Mouse (Mus musculus) ES-E14 (cell line): ENCODE measurements around the gene Zfp629.

Experiments used
- CHD2 ChIP-seq: IDR thresholded peaks from 2 replicates; pipeline ENCODE4 v1.6.1; 2014; ENCODE audit warnings: mild to moderate bottlenecking, low read depth, low read length, inconsistent platforms
- HCFC1 ChIP-seq: IDR thresholded peaks from 2 replicates; pipeline ENCODE4 v1.6.1; 2012; ENCODE audit warnings: low read length, inconsistent platforms, borderline replicate concordance; ENCODE audit not compliant: insufficient read depth
- MAFK ChIP-seq: IDR thresholded peaks from 2 replicates; pipeline ENCODE4 v1.6.1; 2014; ENCODE audit warnings: mild to moderate bottlenecking, low read depth, low read length, inconsistent platforms; ENCODE audit not compliant: insufficient read depth
- ZC3H11A ChIP-seq: IDR thresholded peaks from 2 replicates; pipeline ENCODE4 v1.6.1; 2012; ENCODE audit warnings: low read depth, mild to moderate bottlenecking, inconsistent platforms, low read length, borderline replicate concordance
- ZNF384 ChIP-seq: IDR thresholded peaks from 2 replicates; pipeline ENCODE4 v1.6.1; 2012; ENCODE audit warnings: low read depth, low read length, inconsistent platforms

DNA sequence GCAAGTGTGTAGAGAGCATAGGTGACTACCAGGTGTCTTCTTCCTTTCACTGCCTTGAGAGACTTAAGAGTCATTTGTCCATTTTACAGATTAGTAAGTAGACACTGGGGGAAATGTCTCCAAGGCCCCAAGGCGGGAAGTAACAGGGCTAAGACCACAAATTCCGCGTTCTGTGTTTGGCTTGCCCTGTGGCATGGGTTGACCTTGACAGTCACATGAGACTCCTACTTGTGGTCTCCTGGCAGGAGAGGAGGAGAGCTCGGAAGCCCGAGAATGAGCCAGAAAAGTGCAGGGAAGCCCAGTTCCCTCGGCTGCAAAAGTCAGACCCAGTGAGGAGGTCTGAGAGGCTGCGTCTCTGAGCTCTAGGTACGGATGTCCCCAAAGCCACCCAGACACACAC, 2.1 kb downstream of the Zfp629 start:
- no peak for TF ChIP-seq HCFC1
- no peak for TF ChIP-seq ZC3H11A
- TF ChIP-seq ZNF384 = no peak
- TF ChIP-seq CHD2 = no peak
- TF ChIP-seq MAFK = no peak
